Mouse (Mus musculus) myocyte (in vitro differentiated cells): ENCODE measurements around the gene Cryzl2. TPM values are rescaled to one million over a fixed set of nuclear protein-coding genes. Genes with fewer than 3 reads are reported as not detected.

ENCODE experiments used
- H3K27me3 ChIP-seq: one replicate; pipeline ENCODE4 v1.6.1; 2011; ENCODE audit not compliant: control insufficient read depth, insufficient read depth, insufficient read length
- H3K36me3 ChIP-seq: one replicate; pipeline ENCODE4 v1.6.1; 2011; ENCODE audit not compliant: control insufficient read depth, insufficient read depth
- H3K4me2 ChIP-seq: one replicate; pipeline ENCODE4 v1.6.1; 2011; ENCODE audit warnings: low read depth, control low read depth
- H3K4me3 ChIP-seq: one replicate; pipeline ENCODE4 v1.5.1; 2011; ENCODE audit warnings: mild to moderate bottlenecking, control low read depth, moderate library complexity
- H3K79me2 ChIP-seq: one replicate; pipeline ENCODE4 v1.6.1; 2011; ENCODE audit not compliant: control insufficient read depth, insufficient read depth
- H3ac ChIP-seq: one replicate; pipeline ENCODE4 v1.6.1; 2011; ENCODE audit not compliant: control insufficient read depth, insufficient read length
- CEBPB ChIP-seq: IDR thresholded peaks from 2 replicates; pipeline ENCODE4 v1.6.1; 2011; ENCODE audit warnings: mild to moderate bottlenecking, moderate library complexity; ENCODE audit not compliant: poor library complexity, insufficient read depth, severe bottlenecking
- E2F4 ChIP-seq: IDR thresholded peaks from one replicate; pipeline ENCODE4 v1.6.1; 2011; ENCODE audit warnings: mild to moderate bottlenecking, control low read depth, moderate library complexity; ENCODE audit not compliant: insufficient read depth
- MAX ChIP-seq: IDR thresholded peaks from one replicate; pipeline ENCODE4 v1.6.1; 2011; ENCODE audit warnings: low read depth, mild to moderate bottlenecking, control low read depth
- MYOD1 ChIP-seq, 3 experiments: IDR thresholded peaks; one replicate each; pipeline ENCODE4 v1.6.1; 2011; ENCODE audit warnings: control low read depth in 2 of 3, low read depth in 2 of 3, mild to moderate bottlenecking in 2 of 3, moderate library complexity in 1 of 3; ENCODE audit not compliant: insufficient read length in 2 of 3, control insufficient read depth in 1 of 3
- MYOG ChIP-seq, 3 experiments: IDR thresholded peaks; one replicate each; pipeline ENCODE4 v1.6.1; 2011; ENCODE audit warnings: control low read depth in 2 of 3, low read depth in 2 of 3, mild to moderate bottlenecking in 2 of 3; ENCODE audit not compliant: insufficient read length in 2 of 3, control insufficient read depth in 1 of 3, insufficient read depth in 1 of 3
- POLR2A ChIP-seq: IDR thresholded peaks from one replicate; pipeline ENCODE4 v1.6.1; 2011; ENCODE audit warnings: low read depth, mild to moderate bottlenecking, control low read depth, moderate library complexity; ENCODE audit not compliant: insufficient read length
- POLR2AphosphoS2 ChIP-seq: IDR thresholded peaks from one replicate; pipeline ENCODE4 v1.6.1; 2011; ENCODE audit warnings: low read depth, control low read depth; ENCODE audit not compliant: insufficient read length
- REST ChIP-seq: IDR thresholded peaks from one replicate; pipeline ENCODE4 v1.6.1; 2011; ENCODE audit warnings: mild to moderate bottlenecking, control low read depth, moderate library complexity; ENCODE audit not compliant: insufficient read depth, insufficient read length
- SRF ChIP-seq: IDR thresholded peaks from one replicate; pipeline ENCODE4 v1.6.1; 2011; ENCODE audit warnings: low read depth; ENCODE audit not compliant: control insufficient read depth, insufficient read length
- TCF12 ChIP-seq: IDR thresholded peaks from one replicate; pipeline ENCODE4 v1.6.1; 2011; ENCODE audit warnings: mild to moderate bottlenecking, control low read depth; ENCODE audit not compliant: poor library complexity, insufficient read depth, severe bottlenecking
- TCF3 ChIP-seq: IDR thresholded peaks from one replicate; pipeline ENCODE4 v1.6.1; 2011; ENCODE audit warnings: low read depth, control low read depth; ENCODE audit not compliant: insufficient read length
- USF1 ChIP-seq: IDR thresholded peaks from one replicate; pipeline ENCODE4 v1.6.1; 2011; ENCODE audit warnings: low read depth, mild to moderate bottlenecking, control low read depth, moderate library complexity
- polyA plus RNA-seq: library from polyadenylated mRNA; unstranded; fragments of >200 nt; fragmentation: generic; extraction: Trizol; gene quantifications from one replicate; pipeline ENCODE4 v1.2.1, GENCODE M21; 2012; ENCODE audit warnings: missing spikeins

Gene Cryzl2
- polyA plus RNA-seq, 1 experiment = 0.12 TPM

- no peaks in the 10 kb centered on the region for H3K79me2 ChIP-seq
- no peak overlapping the region for H3K4me3 ChIP-seq
- no peak overlapping the region for H3ac ChIP-seq
- no peaks in the 10 kb centered on the region for H3K36me3 ChIP-seq
- H3K27me3 ChIP-seq = no peaks in the 10 kb centered on the region
- peak overlapping the region; percentile 35 for H3K4me2 ChIP-seq
- TF ChIP-seq SRF = no peak
- TF ChIP-seq MYOD1 (IDR thresholded peaks at IDR 0.05; ENCODE audit: control insufficient read depth in 1 of 3, insufficient read length in 2 of 3, low read depth in 2 of 3) = no peak
- no peak for TF ChIP-seq TCF12
- no peak for TF ChIP-seq USF1
- no peak for TF ChIP-seq MAX
- TF ChIP-seq POLR2A = no peak
- no peak for TF ChIP-seq MYOG (IDR thresholded peaks at IDR 0.05; ENCODE audit: control insufficient read depth in 1 of 3, insufficient read depth in 1 of 3, insufficient read length in 2 of 3, low read depth in 2 of 3)
Measured at GRCm38 (mm10) chr1:157518111-157518523, 59.7 kb downstream of the Cryzl2 start.

- no peak overlapping the region for H3K4me3 ChIP-seq
- H3K79me2 ChIP-seq = no peaks in the 10 kb centered on the region
Measured at GRCm38 (mm10) chr1:157519396-157519795, 61.0 kb downstream of the Cryzl2 start.

GRCm38 (mm10) chr1:157522322-157522721 is 63.9 kb downstream of the Cryzl2 start:
- H3K27me3 ChIP-seq = no peaks in the 10 kb centered on the region
- TF ChIP-seq USF1 (no peak), POLR2AphosphoS2 (no peak), MYOG (IDR thresholded peaks at IDR 0.05; ENCODE audit: control insufficient read depth in 1 of 3, insufficient read depth in 1 of 3, insufficient read length in 2 of 3, low read depth in 2 of 3) (no peak), SRF (no peak), REST (no peak), TCF12 (no peak), POLR2A (no peak), MYOD1 (IDR thresholded peaks at IDR 0.05; ENCODE audit: control insufficient read depth in 1 of 3, insufficient read length in 2 of 3, low read depth in 2 of 3) (no peak), MAX (no peak), E2F4 (no peak), TCF3 (no peak), CEBPB (no peak)
- H3K79me2 ChIP-seq = no peaks in the 10 kb centered on the region
- no peak overlapping the region for H3K4me2 ChIP-seq
- H3K36me3 ChIP-seq = no peaks in the 10 kb centered on the region
- no peak overlapping the region for H3K4me3 ChIP-seq
- H3ac ChIP-seq = no peak overlapping the region

More at GRCm38 (mm10) chr1:157519396-157519795, 61.0 kb downstream of the Cryzl2 start:
- TF ChIP-seq SRF = no peak
- no peak for TF ChIP-seq MYOG (IDR thresholded peaks at IDR 0.05; ENCODE audit: control insufficient read depth in 1 of 3, insufficient read depth in 1 of 3, insufficient read length in 2 of 3, low read depth in 2 of 3)
- no peak for TF ChIP-seq TCF12
- no peak for TF ChIP-seq TCF3
- no peak for TF ChIP-seq MAX
- TF ChIP-seq POLR2A = no peak
- TF ChIP-seq CEBPB = no peak
- no peak for TF ChIP-seq USF1
- no peak for TF ChIP-seq E2F4
- TF ChIP-seq REST = no peak
- no peak for TF ChIP-seq MYOD1 (IDR thresholded peaks at IDR 0.05; ENCODE audit: control insufficient read depth in 1 of 3, insufficient read length in 2 of 3, low read depth in 2 of 3)
- no peak for TF ChIP-seq POLR2AphosphoS2
- Histone ChIP-seq H3ac (no peak overlapping the region), H3K36me3 (no peaks in the 10 kb centered on the region), H3K4me2 (no peak overlapping the region), H3K27me3 (no peaks in the 10 kb centered on the region)

GRCm38 (mm10) chr1:157524775-157525174 is 66.4 kb downstream of the Cryzl2 start:
- Histone ChIP-seq H3ac (no peak overlapping the region), H3K4me3 (no peak overlapping the region), H3K36me3 (no peaks in the 10 kb centered on the region), H3K27me3 (no peaks in the 10 kb centered on the region), H3K79me2 (no peaks in the 10 kb centered on the region), H3K4me2 (no peak overlapping the region)
- TF ChIP-seq POLR2A = no peak
- no peak for TF ChIP-seq MYOG (IDR thresholded peaks at IDR 0.05; ENCODE audit: control insufficient read depth in 1 of 3, insufficient read depth in 1 of 3, insufficient read length in 2 of 3, low read depth in 2 of 3)
- no peak for TF ChIP-seq MAX
- no peak for TF ChIP-seq E2F4
- no peak for TF ChIP-seq USF1
- no peak for TF ChIP-seq POLR2AphosphoS2
- no peak for TF ChIP-seq TCF3
- TF ChIP-seq CEBPB = no peak
- no peak for TF ChIP-seq REST
- no peak for TF ChIP-seq MYOD1 (IDR thresholded peaks at IDR 0.05; ENCODE audit: control insufficient read depth in 1 of 3, insufficient read length in 2 of 3, low read depth in 2 of 3)
- TF ChIP-seq SRF = no peak
- no peak for TF ChIP-seq TCF12

- TF ChIP-seq MAX = no peak
- no peak for TF ChIP-seq E2F4
- no peak for TF ChIP-seq USF1
- TF ChIP-seq TCF3 = no peak
- TF ChIP-seq MYOG (IDR thresholded peaks at IDR 0.05; ENCODE audit: control insufficient read depth in 1 of 3, insufficient read depth in 1 of 3, insufficient read length in 2 of 3, low read depth in 2 of 3) = no peak
- no peak for TF ChIP-seq CEBPB
- no peak for TF ChIP-seq TCF12
- TF ChIP-seq REST = no peak
- TF ChIP-seq SRF = no peak
- no peak for TF ChIP-seq POLR2A
- TF ChIP-seq POLR2AphosphoS2 = no peak
- TF ChIP-seq MYOD1 (IDR thresholded peaks at IDR 0.05; ENCODE audit: control insufficient read depth in 1 of 3, insufficient read length in 2 of 3, low read depth in 2 of 3) = no peak
- no peaks in the 10 kb centered on the region for H3K79me2 ChIP-seq
- H3K36me3 ChIP-seq = no peaks in the 10 kb centered on the region
- H3K4me2 ChIP-seq = no peak overlapping the region
- H3K4me3 ChIP-seq = no peak overlapping the region
- no peaks in the 10 kb centered on the region for H3K27me3 ChIP-seq
- H3ac ChIP-seq = no peak overlapping the region
Measured at GRCm38 (mm10) chr1:157525692-157526354, 67.4 kb downstream of the Cryzl2 start.
